8 mouse cellular contexts compared by ENCODE assay signal in genomic region chr8:106076612-106077011, GRCm38 (mm10). TPM values are rescaled to one million over a fixed set of nuclear protein-coding genes. Genes with fewer than 3 reads are reported as not detected.
DNase-seq lines count a peak whose midpoint lies in the region; ATAC-seq lines count a peak whose summit lies in the region.

No protein-coding gene starts in this region.

- H3K27ac ChIP-seq in limb, embryonic 11.5 days (replicated peaks; ENCODE audit: low read depth, low read length), result no peak overlapping the region
- H3K27ac ChIP-seq in limb, embryonic 10.5 days, result no peak overlapping the region

- peaks cover 3% of the 10 kb centered on the region for H3K36me3 ChIP-seq in limb, embryonic 11.5 days (ENCODE audit: control insufficient read depth, insufficient read depth, low read length)
- H3K36me3 ChIP-seq in limb, embryonic 10.5 days, result peaks cover 33% of the 10 kb centered on the region

- H3K27me3 ChIP-seq in limb, embryonic 11.5 days (ENCODE audit: control insufficient read depth, insufficient read depth, low read length), result no peaks in the 10 kb centered on the region
- no peaks in the 10 kb centered on the region for H3K27me3 ChIP-seq in limb, embryonic 10.5 days (ENCODE audit: low read depth, poor library complexity, severe bottlenecking)

- WGBS in limb, embryonic 11.5 days, result 75% methylated on average over 5 of the region's 5 CpGs
- WGBS in limb, embryonic 10.5 days, result 70% methylated on average over 5 of the region's 5 CpGs

- no peak overlapping the region for H3K9ac ChIP-seq in limb, embryonic 11.5 days (ENCODE audit: low read length)

- no peak overlapping the region for H3K4me3 ChIP-seq in limb, embryonic 11.5 days (ENCODE audit: low read depth, low read length)
- no peak overlapping the region for H3K4me3 ChIP-seq in limb, embryonic 10.5 days

- no peaks in the 10 kb centered on the region for H3K4me1 ChIP-seq in limb, embryonic 11.5 days (ENCODE audit: control insufficient read depth, insufficient read depth, low read length)
- no peaks in the 10 kb centered on the region for H3K4me1 ChIP-seq in limb, embryonic 10.5 days

- H3K4me2 ChIP-seq in limb, embryonic 11.5 days (ENCODE audit: low read depth, severe bottlenecking), result no peak overlapping the region

- no peak for ATAC-seq in cerebellum, adult (ENCODE audit: insufficient number of reproducible peaks, low FRiP score, low TSS enrichment)
- ATAC-seq in limb, embryonic 11.5 days (ENCODE audit: insufficient number of reproducible peaks, low FRiP score, low TSS enrichment, low read depth), result no peak
- ATAC-seq in megakaryocyte progenitor cell, adult 5-6 weeks (replicated peaks; ENCODE audit: poor library complexity), result peak; percentile 72

- no peaks in the 10 kb centered on the region for H3K9me3 ChIP-seq in limb, embryonic 11.5 days (ENCODE audit: control insufficient read depth, low read length)
- H3K9me3 ChIP-seq in limb, embryonic 10.5 days (replicated peaks), result no peaks in the 10 kb centered on the region

- DNase-seq in cerebellum, adult 18-20 months, result peak; percentile 30 to 45
- DNase-seq in limb, embryonic 11.5 days (ENCODE audit: low spot score), result peak; percentile 29
- no peak for DNase-seq in limb, embryonic 10.5 days (ENCODE audit: low spot score)
- DNase-seq in T-cell, adult 2 months (ENCODE audit: low spot score), result peak; percentile 54
- DNase-seq in Muller cell, postnatal 12 days (ENCODE audit: inconsistent ontology term), result no peak
- no peak for DNase-seq in gastrocnemius, postnatal 25 days

RNA-seq across cellular contexts. Expression of gene Nfatc3, which starts 18.0 kb away (rescaled TPM):
- polyA plus RNA-seq in limb, embryonic 11.5 days (2014; fragmentation: Nextera tagmentation; extraction: Ambion mirVana), result 6.4 and 6.6 TPM in 2 replicates
- 7.9 TPM in 2 replicates for polyA plus RNA-seq in limb, embryonic 10.5 days (2016; fragmentation: Nextera tagmentation; extraction: Ambion mirVana)
- 112 and 126 TPM in 2 replicates for total RNA-seq in megakaryocyte progenitor cell, adult 5-6 weeks (2015)
- total RNA-seq in megakaryocyte progenitor cell, adult 5-6 weeks (2017), result 25.2 and 32.7 TPM in 2 replicates
- 10 to 100 TPM; 20.1 to 22.4 TPM for total RNA-seq in gastrocnemius, postnatal 25 days (2021)

Comparison
In these comparisons a context has a peak if more than half of its experiments do, and no peak if none do; other contexts are left out.
1. DNase-seq: peak in cerebellum, adult 18-20 months (2 of 2), limb, embryonic 11.5 days (single experiment) and T-cell, adult 2 months (single experiment); none in limb, embryonic 10.5 days (single experiment), Muller cell, postnatal 12 days (single experiment) and gastrocnemius, postnatal 25 days (single experiment).